Mouse (Mus musculus) liver, embryonic 15.5 days (tissue): Measurements from ENCODE around the gene Atg16l1. TPM values are rescaled to one million over a fixed set of nuclear protein-coding genes. Genes with fewer than 3 reads are reported as not detected.
A peak's percentile ranks its signal among the peaks of the same experiment; 100 is the strongest.

Experiments
- ATAC-seq: fragments of 200-750 bp; cut with Nextera tagmentation; 2 replicates; pipeline ENCODE4 v1.8.0; 2017; ENCODE audit warnings: moderate number of reproducible peaks, mild to moderate bottlenecking, moderate library complexity; ENCODE audit not compliant: insufficient read depth
- H3K27ac ChIP-seq: fragments of 300-500 bp; sonication (generic); replicated peaks from 2 replicates; pipeline ENCODE4 v1.5.1; 2015; ENCODE audit warnings: mild to moderate bottlenecking, inconsistent platforms
- H3K27me3 ChIP-seq: fragments of 300-500 bp; sonication (generic); 2 replicates; pipeline ENCODE4 v1.6.1; 2015; ENCODE audit warnings: mild to moderate bottlenecking, inconsistent platforms
- H3K36me3 ChIP-seq: fragments of 300-500 bp; sonication (generic); replicated peaks from 2 replicates; pipeline ENCODE4 v1.6.1; 2015; ENCODE audit warnings: moderate library complexity, mild to moderate bottlenecking, inconsistent platforms
- H3K4me1 ChIP-seq: fragments of 300-500 bp; sonication (generic); replicated peaks from 2 replicates; pipeline ENCODE4 v1.6.1; 2015; ENCODE audit warnings: inconsistent platforms
- H3K4me2 ChIP-seq: fragments of 300-500 bp; sonication (generic); 2 replicates; pipeline ENCODE4 v1.6.1; 2015; ENCODE audit warnings: moderate library complexity, mild to moderate bottlenecking, inconsistent platforms
- H3K4me3 ChIP-seq: fragments of 300-500 bp; sonication (generic); replicated peaks from 2 replicates; pipeline ENCODE4 v1.5.1; 2015; ENCODE audit warnings: mild to moderate bottlenecking, inconsistent platforms
- H3K9ac ChIP-seq: fragments of 300-500 bp; sonication (generic); 2 replicates; pipeline ENCODE4 v1.6.1; 2015; ENCODE audit warnings: moderate library complexity, mild to moderate bottlenecking, inconsistent platforms
- H3K9me3 ChIP-seq: fragments of 300-500 bp; sonication (generic); replicated peaks from 2 replicates; pipeline ENCODE4 v1.6.1; 2016; ENCODE audit warnings: inconsistent platforms
- WGBS: fragments of 180-500 bp; shearing (Covaris S2); methylation state at CpG from one replicate; pipeline ENCODE4 v1.1.7; 2015; ENCODE audit warnings: mixed read lengths; ENCODE audit not compliant: insufficient replicate concordance; 5-methylcytosine and 5-hydroxymethylcytosine counted together
- polyA plus RNA-seq: library from polyadenylated mRNA; unstranded; fragments of >200 nt; fragmentation: Nextera tagmentation; extraction: Ambion mirVana; gene quantifications from 2 replicates; pipeline ENCODE4 v1.2.1, GENCODE M21; 2015

Gene Atg16l1
- polyA plus RNA-seq, result 15.0 and 16.4 TPM in 2 replicates

DNA sequence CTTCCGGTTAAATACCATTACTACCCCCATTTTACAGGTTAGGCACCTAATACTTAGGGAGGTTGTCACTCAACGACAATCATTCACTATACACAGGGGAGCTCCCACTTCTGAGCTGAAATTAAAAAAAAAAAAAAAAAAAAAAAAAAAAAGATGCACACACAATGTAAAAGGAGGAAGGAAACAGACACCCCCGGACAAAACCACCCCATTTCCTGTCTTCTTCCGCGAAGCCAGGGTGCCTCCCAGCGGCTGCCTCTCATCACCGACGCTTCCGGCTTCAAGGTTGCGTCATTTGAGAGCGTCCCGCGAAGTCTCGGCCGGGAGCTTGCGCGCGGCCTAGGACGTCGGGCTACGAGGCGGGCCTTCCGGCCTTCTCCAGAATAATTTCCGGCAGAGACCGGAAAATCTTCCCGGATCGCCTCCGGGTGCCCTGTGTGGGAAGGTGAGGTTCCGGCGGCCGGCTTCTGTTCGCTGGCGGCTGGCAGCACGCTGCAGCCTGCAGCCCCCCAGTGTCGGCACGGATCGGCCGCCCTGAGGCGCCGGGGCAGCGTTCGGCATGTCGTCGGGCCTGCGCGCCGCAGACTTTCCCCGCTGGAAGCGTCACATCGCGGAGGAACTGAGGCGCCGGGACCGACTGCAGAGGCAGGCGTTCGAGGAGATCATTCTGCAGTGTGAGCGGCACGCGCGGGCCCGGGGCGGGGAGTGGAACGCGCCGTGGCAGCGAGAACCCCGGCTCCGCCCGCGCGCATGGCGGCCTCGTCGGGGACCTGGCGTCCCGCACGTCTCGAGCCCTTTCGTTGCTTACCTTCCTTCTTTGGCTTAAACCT is at the start of gene Atg16l1:
Gene Atg16l1, plus strand, starts transcription at position 230 of the 830 bp plus-strand sequence.
- H3K36me3 ChIP-seq, result peaks cover 26% of the 10 kb centered on the region
- H3K4me3 ChIP-seq, result peak within 1 kb of the TSS; percentile 98
- under 1% methylated on average over 79 of the region's 79 CpGs for WGBS
- H3K4me2 ChIP-seq, result peak within 1 kb of the TSS; percentile 84
- H3K9me3 ChIP-seq, result no peaks in the 10 kb centered on the region
- H3K27me3 ChIP-seq, result 0 out of 2 replicates have a peak, but pooled peaks cover 4% of the 10 kb centered on the region
- H3K9ac ChIP-seq, result peak within 1 kb of the TSS; percentile 98
- ATAC-seq, result peak; percentile 98
- peaks cover 26% of the 10 kb centered on the region for H3K4me1 ChIP-seq
- peak within 1 kb of the TSS; percentile 98 for H3K27ac ChIP-seq

- H3K9ac ChIP-seq, result no peak overlapping the region
- no peak overlapping the region for H3K4me3 ChIP-seq
- WGBS, result 51% methylated on average over 3 of the region's 3 CpGs
- no peaks in the 10 kb centered on the region for H3K9me3 ChIP-seq
- H3K4me2 ChIP-seq, result peak overlapping the region; percentile 41
- peaks cover 14% of the 10 kb centered on the region for H3K36me3 ChIP-seq
- H3K27me3 ChIP-seq, result no peaks in the 10 kb centered on the region
- H3K4me1 ChIP-seq, result peaks cover 60% of the 10 kb centered on the region
- peak; percentile 97 for ATAC-seq
- H3K27ac ChIP-seq, result peak overlapping the region; percentile 90
Measured at GRCm38 (mm10) chr1:87706361-87706760, 49.3 kb upstream of the Atg16l1 start.

DNA sequence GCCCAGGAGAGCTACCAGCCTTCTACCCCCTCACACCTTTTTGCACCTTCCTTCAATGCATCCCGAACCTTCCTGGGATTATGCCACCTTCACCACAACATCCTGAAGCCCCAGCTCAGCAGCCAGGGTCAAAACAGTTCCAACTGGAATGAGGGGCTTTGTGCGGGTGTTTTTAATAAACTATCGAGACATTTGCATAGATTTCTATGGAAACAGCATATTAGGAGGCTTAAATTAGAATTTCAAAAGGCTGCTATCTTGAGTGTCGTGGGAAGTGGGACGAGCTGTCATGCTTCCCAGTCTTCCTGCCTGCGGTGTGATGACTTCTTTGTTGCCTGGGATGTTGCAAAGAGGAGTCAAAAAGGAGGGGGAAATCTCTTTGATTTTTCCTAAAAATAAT is 46.6 kb upstream of the Atg16l1 start:
- Histone ChIP-seq H3K9ac (no peak overlapping the region), H3K4me3 (no peak overlapping the region), H3K9me3 (no peaks in the 10 kb centered on the region), H3K27me3 (no peaks in the 10 kb centered on the region), H3K36me3 (peaks cover 16% of the 10 kb centered on the region; the same call in 1 of the 2 replicates), H3K4me1 (peaks cover 83% of the 10 kb centered on the region), H3K4me2 (no peak overlapping the region), H3K27ac (no peak overlapping the region)
- WGBS, result 77% methylated on average over 6 of the region's 6 CpGs
- ATAC-seq, result no peak

- ATAC-seq, result no peak
- H3K27me3 ChIP-seq, result no peaks in the 10 kb centered on the region
- H3K27ac ChIP-seq, result peak overlapping the region; percentile 98; the same call in 1 of the 2 replicates
- peaks cover 13% of the 10 kb centered on the region; the same call in 1 of the 2 replicates for H3K36me3 ChIP-seq
- no peaks in the 10 kb centered on the region for H3K9me3 ChIP-seq
- peaks cover 81% of the 10 kb centered on the region for H3K4me1 ChIP-seq
- 78% methylated on average over 7 of the region's 7 CpGs for WGBS
- no peak overlapping the region for H3K4me2 ChIP-seq
- H3K4me3 ChIP-seq, result no peak overlapping the region
- H3K9ac ChIP-seq, result no peak overlapping the region
Measured at GRCm38 (mm10) chr1:87709661-87710270, 45.9 kb upstream of the Atg16l1 start.

DNA sequence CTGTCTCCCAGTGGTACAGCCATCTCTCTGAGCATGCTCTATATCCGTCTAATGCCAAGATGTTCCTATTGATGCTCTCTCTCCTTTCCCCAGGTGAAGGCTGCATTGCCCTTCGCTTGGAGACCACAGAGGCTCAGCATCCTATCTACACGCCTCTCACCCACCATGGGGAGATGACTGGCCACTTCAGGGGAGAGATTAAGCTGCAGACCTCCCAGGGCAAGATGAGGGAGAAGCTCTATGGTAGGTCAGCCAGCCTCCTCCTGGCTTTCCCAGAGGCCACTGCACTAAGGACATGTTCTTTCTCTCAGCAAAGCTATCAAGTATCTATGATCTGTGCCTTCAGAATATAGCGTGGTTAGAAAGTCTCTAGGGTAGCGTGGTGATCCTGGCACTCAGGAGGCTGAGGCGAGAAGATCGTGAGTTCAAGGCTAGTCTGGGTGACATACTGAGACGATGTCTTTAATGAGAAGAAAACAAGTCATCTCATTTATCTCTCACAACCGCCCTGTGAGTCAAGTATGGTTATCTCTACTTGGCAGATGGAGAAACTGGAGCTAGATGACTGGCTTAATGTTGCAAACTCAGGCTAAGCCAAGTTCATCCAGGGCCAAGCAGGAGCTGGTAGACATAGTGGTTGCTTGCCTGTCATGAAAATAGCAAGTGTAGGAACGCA is 43.6 kb upstream of the Atg16l1 start:
- Histone ChIP-seq H3K36me3 (peaks cover 23% of the 10 kb centered on the region), H3K4me1 (peaks cover 63% of the 10 kb centered on the region), H3K9me3 (no peaks in the 10 kb centered on the region), H3K9ac (peak overlapping the region; percentile 52), H3K27me3 (no peaks in the 10 kb centered on the region), H3K27ac (peak overlapping the region; percentile 98), H3K4me2 (peak overlapping the region; percentile 64), H3K4me3 (no peak overlapping the region)
- WGBS, result 35% methylated on average over 10 of the region's 10 CpGs
- ATAC-seq, result peak; percentile 92

- peak overlapping the region; percentile 98 for H3K27ac ChIP-seq
- peak overlapping the region; percentile 52 for H3K9ac ChIP-seq
Measured at GRCm38 (mm10) chr1:87712614-87712971, 43.1 kb upstream of the Atg16l1 start.

GRCm38 (mm10) chr1:87721382-87721781 is 34.3 kb upstream of the Atg16l1 start:
- WGBS, result 49% methylated on average over 8 of the region's 8 CpGs
- no peak overlapping the region for H3K4me3 ChIP-seq
- no peak overlapping the region for H3K9ac ChIP-seq
- H3K9me3 ChIP-seq, result no peaks in the 10 kb centered on the region
- no peaks in the 10 kb centered on the region for H3K36me3 ChIP-seq
- no peak overlapping the region for H3K4me2 ChIP-seq
- ATAC-seq, result no peak
- H3K4me1 ChIP-seq, result peaks cover 14% of the 10 kb centered on the region
- no peaks in the 10 kb centered on the region for H3K27me3 ChIP-seq
- no peak overlapping the region for H3K27ac ChIP-seq

More at GRCm38 (mm10) chr1:87712614-87712971, 43.1 kb upstream of the Atg16l1 start:
- H3K9me3 ChIP-seq, result no peaks in the 10 kb centered on the region
- H3K36me3 ChIP-seq, result peaks cover 23% of the 10 kb centered on the region
- H3K4me2 ChIP-seq, result peak overlapping the region; percentile 64
- no peak overlapping the region for H3K4me3 ChIP-seq
- no peaks in the 10 kb centered on the region for H3K27me3 ChIP-seq
- H3K4me1 ChIP-seq, result peaks cover 58% of the 10 kb centered on the region
- ATAC-seq, result peak; percentile 53
- 35% methylated on average over 1 of the region's 1 CpGs for WGBS

DNA sequence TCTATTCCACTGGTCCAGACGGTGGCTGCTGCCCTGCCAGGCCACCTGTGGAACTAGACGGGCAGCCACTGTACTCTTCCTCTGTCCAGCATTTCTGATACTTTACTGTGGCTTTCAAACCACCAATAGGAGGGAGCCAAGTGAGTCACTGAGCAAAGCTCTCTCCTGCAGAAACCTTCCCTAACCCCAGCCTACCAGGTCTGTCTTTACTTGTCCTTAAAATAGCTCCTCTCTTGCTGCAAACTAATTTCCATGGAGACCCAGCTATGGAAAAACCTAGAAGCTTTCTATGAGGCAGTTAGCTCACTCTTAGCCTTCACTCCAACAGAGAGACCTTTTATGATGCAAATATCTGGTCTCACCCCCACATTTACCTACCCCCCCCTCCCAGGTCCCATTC is 33.6 kb upstream of the Atg16l1 start:
- H3K9me3 ChIP-seq, result no peaks in the 10 kb centered on the region
- H3K4me1 ChIP-seq, result peaks cover 14% of the 10 kb centered on the region
- H3K9ac ChIP-seq, result no peak overlapping the region
- H3K27ac ChIP-seq, result no peak overlapping the region
- H3K36me3 ChIP-seq, result no peaks in the 10 kb centered on the region
- H3K4me3 ChIP-seq, result no peak overlapping the region
- H3K27me3 ChIP-seq, result no peaks in the 10 kb centered on the region
- no peak for ATAC-seq
- H3K4me2 ChIP-seq, result no peak overlapping the region
- 44% methylated on average over 2 of the region's 2 CpGs for WGBS

DNA sequence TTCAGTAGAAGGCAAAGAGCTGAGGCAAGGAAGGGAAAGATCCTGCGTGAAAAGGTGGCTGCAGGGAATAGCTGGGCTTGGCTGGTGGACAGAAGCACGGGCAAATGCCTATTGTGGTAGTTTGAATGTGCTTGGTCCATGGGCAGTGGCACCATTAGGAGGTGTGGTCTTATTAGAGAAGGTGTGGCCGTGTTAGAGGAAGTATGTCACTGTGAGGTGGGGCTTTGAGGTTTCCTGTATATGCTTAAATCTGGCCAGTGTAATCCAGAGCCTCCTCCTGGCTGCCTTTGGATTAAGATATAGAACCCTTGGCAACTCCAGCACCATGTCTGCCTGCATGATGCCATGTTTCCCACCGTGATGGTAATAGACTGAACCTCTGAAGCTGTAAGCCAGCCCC is 32.3 kb upstream of the Atg16l1 start:
- 42% methylated on average over 4 of the region's 4 CpGs for WGBS
- Histone ChIP-seq H3K9me3 (no peaks in the 10 kb centered on the region), H3K4me2 (no peak overlapping the region), H3K4me1 (peaks cover 14% of the 10 kb centered on the region), H3K36me3 (no peaks in the 10 kb centered on the region), H3K27me3 (no peaks in the 10 kb centered on the region), H3K27ac (no peak overlapping the region), H3K9ac (no peak overlapping the region), H3K4me3 (no peak overlapping the region)
- ATAC-seq, result no peak

DNA sequence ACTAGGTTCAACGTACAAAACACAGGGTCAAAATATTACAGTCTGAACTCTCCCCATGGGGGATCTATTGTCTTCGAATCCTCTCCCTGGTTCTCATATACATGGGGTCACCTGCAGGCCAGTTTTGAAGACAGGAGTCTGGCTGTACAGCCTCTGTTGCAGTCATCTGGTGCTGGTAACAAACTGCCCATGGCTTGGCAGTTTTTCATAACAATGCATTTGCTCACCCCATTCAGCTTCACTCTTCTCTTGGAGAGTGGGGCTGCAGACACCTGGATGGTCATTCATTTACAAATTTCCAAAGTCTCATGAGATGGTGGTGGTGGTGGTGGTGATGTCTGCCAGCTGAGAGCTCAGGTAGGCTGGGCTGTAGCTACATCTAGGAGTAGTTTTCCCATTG is 26.6 kb upstream of the Atg16l1 start:
- H3K27ac ChIP-seq, result no peak overlapping the region
- no peaks in the 10 kb centered on the region for H3K4me1 ChIP-seq
- H3K4me3 ChIP-seq, result no peak overlapping the region
- no peak for ATAC-seq
- WGBS, result 57% methylated on average over 2 of the region's 2 CpGs
- H3K27me3 ChIP-seq, result peaks cover 3% of the 10 kb centered on the region; the same call in 1 of the 2 replicates
- H3K4me2 ChIP-seq, result no peak overlapping the region
- H3K36me3 ChIP-seq, result no peaks in the 10 kb centered on the region
- no peak overlapping the region for H3K9ac ChIP-seq
- H3K9me3 ChIP-seq, result no peaks in the 10 kb centered on the region

DNA sequence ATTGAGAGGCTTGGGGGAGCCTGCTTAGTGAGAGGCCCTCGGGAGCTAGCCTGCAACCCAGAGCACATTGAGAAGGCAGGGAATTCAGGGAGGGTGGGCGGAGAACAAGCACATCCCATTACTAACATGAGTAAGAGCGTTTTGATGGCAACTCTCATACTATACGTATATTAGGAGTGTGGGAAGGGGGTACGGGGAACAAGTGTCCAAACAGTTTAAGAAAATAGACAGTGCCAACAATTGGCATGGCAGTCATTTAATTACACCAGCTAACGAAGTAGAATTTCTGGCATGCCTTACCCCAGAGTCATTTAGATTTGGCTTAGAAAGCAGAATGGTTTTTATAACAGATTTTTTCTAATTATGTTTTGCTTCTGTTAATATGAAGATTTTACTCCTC is 25.8 kb upstream of the Atg16l1 start:
- H3K9ac ChIP-seq, result no peak overlapping the region
- H3K36me3 ChIP-seq, result no peaks in the 10 kb centered on the region
- no peak for ATAC-seq
- H3K27me3 ChIP-seq, result peaks cover 3% of the 10 kb centered on the region; the same call in 1 of the 2 replicates
- H3K4me1 ChIP-seq, result no peaks in the 10 kb centered on the region
- no peak overlapping the region for H3K4me3 ChIP-seq
- WGBS, result 62% methylated on average over 6 of the region's 6 CpGs
- H3K4me2 ChIP-seq, result no peak overlapping the region
- H3K9me3 ChIP-seq, result no peaks in the 10 kb centered on the region
- no peak overlapping the region for H3K27ac ChIP-seq
